Mouse (Mus musculus): Measurements from ENCODE around the gene Sars.

The Sars gene

DNA sequence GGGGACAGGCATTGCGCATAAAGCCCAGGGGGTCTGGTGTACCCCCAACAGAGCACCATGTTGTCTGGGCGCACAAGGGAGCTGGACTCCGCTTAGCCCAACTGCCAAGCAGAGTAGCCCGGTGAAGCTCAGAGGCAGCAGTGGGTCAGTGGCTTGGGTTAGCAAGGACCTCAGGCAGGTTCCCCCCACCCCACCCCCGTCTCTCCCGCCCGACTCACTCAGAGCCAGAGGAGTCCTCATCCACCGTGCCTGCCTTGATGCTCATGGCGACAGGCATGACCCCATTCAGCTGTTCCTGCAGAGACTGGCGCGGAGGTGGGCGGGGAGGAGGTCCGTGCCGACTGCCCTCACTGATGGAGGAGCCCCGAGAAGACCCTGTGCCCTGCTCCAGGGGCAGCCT, 52.2 kb downstream of the Sars start:
- CTCF ChIA-PET = no interaction called here

DNA sequence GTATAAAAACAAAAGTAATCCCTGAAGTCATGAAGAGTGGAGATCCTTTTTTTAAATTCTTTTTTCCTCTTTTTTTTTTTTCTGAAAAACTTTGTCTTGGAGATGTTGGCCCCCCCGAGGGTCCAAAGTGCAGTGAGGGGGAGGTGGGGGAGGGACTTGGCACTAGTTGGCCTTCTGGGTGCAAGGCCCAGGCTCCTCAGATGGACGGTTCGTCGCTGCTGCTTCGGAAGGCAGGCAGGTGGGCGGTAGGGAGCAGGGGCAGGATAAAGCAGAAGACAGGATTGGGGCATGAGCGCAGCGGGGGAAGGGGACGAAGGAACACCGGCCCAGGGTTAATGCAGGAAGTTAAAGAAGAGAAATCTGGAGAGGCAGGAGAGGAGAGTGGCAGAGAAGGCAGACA, 52.7 kb downstream of the Sars start:
- CTCF ChIA-PET = no interaction called here

DNA sequence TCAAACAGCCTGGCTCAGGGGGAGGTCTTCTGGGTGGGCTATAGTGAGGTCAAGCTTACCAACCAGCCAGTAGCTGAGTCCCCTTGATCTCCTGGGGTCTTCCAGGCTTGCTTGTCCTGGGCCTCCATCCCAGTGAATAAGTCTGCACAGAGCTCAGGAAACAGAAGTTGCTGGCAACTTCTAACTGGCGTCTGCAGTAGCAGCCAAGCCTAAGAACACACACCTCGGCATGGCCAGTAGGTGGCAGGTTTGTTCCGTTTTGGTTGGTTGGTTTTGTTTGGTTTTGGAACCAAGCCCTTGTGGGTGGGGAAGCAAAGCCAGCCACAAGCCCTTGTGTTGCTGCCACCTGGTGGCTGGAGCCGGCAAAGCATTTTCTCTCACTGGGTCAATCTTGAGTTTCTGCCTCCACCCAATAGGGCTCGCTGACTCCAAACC, 55.9 kb downstream of the Sars start:
- CTCF ChIA-PET = interaction anchor here (1.1 to 1.5 kb wide), 2 partner anchors 12 to 225 kb away, joined by 3 to 7 read pairs; no protein-coding TSS in a partner anchor

DNA sequence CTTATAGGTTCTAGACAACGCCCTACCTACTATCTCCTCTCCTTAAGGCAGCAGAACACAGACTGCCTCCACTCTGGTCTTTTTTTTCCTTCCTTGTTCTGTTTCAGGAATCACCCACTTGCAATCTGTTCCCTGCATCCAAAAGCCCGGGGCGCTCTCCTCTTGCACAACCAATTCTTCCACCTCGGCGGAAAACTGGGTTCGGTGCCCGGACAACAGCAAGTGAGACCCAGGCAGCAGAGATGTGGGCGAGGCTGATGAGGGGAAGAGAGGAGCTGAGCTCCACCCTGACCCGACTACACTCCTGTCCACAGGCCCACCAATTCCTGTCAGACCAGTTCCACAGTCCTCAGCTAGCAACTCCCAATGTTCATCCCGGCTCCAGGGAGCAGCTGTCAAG, 58.8 kb downstream of the Sars start:
- CTCF ChIA-PET = interaction anchor here (0.6 kb wide), 1 partner anchor 201 kb away, joined by 3 read pairs; no protein-coding TSS in a partner anchor

DNA sequence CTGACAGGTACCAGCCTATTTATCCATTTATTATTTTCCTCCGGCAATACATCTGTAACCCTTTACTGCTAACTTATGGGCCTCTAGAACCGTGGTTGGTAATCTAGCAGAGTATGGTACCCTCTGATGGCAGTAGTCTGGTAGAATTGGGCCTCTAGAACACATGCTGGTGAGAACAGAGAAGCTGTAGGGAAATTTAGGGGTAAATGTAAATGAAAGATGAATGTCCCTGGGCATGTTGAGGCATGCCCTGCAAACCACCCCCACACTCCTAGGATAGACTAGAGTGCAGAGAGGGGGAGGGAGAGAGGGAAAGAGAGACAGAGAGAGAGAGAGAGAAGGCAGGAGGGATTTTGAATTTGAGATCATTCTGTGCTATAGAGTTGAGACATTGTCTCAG, 60.6 kb downstream of the Sars start:
- CTCF ChIA-PET = interaction anchor here (0.6 kb wide), 1 partner anchor 23 kb away, joined by 3 read pairs; no protein-coding TSS in a partner anchor

DNA sequence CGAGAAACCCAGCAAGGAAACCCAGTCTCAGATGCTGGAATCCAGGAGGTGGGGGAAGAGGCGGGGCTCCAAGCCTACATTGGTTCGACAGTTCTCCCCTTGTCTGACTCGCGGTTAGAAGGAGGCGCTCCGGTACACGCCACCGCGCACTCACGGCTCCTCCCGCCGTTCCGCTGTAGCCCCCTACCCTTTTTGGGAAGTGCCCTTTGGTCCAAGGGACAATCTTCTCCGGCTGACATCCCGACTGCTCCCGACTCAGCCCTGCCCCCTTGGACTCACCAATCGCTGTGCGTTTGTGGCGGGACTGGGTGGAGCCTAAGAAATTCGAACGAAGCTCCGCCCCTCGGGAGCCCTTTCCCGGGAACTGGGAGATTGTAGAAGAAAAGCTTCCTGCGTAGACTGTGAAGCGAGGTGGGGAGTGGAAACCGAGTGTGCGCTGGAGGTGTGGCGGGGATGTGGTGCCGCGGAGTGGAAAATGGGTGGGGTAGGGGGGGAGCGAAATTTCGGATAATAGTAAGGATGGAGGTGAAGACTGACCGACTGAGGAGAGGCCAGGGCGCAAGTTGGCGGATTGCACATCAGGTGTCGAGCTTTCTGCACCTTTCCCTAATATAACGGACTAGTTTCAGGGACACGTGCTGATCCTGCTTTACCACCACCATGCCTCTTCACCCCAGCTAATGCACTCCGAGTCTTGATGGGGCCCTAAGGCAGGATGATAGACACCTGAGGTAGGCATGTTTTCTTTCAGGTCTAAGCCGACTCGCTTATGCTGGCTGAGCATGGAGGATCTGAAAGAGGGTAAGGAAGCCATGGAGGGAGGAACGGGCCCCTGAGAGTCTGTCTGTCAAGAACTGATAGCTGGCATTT, 61.3 kb downstream of the Sars start, which contains the start of gene Psrc1:
Gene Psrc1 (plus strand): TSS at position 355 of the 870 bp plus-strand sequence.
- CTCF ChIA-PET = interaction anchor here (0.6 to 0.7 kb wide), 3 partner anchors 133 to 527 kb away, joined by 3 to 15 read pairs (median 4); no protein-coding TSS in a partner anchor

DNA sequence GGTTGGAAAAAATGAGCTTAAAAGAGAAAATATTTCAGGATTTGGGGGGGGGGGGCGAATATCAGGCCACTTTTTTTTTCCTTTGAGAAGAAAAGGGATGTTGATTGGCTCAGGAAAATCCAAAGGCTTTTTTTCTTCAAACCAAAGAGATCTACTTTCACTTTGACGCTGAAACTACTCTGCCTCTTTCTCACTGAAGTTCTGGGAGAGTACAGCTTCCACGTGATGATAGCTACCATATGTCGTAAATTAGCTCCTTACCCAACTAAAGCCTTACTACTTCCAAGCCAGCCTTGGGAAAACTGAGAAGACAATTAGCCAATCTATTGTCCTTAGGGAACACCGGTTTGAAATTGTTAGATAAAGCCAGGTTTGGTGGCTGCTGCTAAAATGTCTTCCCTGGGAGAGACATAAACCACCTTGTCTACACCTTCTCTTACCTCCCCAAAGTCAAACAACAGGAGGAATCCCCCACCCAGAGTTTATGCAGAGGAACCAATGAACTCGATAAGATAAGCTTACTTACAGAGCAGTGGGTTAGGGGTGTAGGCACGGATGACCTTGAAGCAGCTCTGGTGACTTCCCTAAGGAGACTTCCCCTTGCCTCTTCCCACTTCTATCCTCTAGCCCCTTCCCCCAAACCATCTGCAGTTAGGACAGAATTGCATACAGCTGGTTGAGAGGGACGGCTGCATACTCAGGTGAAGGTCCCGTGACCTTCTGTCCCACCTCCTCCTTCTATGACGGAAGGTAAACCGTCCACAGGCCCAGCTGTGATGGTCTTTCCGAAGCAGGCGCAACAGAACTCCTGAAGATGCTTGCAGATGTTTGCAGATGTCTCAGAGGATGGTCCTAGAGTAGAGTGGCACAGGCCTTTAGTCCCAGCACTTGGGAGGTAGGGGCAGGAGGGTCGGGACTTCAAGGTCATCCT, 62.8 kb downstream of the Sars start:
- CTCF ChIA-PET = interaction anchor here (0.7 to 1.1 kb wide), 2 partner anchors 99 to 902 kb away, joined by 3 to 7 read pairs; no protein-coding TSS in a partner anchor

DNA sequence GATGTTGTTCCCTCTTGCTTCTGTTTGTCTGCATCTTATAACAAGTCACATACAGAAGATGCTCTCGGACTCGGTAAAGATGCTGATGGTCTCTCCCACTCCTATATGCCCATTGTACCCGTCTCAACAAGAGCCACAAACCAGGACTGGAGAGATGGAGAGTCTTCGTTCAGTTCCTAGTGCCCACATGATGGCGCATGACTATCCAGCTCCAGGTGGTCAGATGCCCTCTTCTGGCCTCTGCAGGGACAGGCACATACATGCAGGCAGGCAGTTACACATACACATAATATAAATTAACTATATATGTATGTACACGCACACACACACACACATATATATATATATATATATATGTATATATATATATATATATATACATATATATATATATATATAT, 64.3 kb downstream of the Sars start:
- CTCF ChIA-PET = no interaction called here

DNA sequence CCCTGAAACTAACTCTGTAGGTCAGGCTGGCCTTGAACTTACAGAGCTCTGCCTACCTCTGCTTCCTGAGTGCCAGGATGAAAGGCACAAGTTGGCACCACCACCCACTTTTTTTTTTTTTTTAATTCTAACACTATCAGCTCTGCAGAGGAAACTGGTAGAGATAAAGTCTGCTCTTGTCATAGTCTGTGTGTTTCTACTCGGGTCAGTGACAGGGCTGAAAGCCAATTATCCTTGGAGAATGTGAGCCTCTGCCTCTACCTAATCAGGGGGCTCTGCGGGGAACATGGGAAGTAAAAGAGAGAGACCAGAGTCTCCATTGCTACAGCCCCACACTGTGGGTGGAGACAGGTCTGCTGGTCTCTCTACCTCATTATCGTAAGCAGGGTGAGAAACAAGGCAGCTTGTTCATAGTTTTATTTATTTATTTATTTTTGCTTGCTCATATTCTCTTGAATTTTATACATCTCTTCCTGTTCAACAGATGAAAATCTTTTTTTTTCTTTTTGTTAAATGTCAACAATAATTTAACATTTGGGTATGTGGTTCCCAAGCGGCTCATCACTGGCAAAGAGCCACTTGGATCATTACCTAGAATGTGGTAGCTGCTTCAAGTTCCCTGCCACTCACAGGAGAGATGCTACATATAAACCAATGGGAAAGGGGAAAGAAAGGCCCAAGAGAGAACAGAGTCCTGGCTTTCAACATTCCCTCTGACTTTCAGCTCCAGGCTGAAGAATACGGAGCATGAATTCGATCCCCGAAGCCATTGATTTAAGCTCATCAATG, 65.9 kb downstream of the Sars start:
- CTCF ChIA-PET = no interaction called here
